Mouse (Mus musculus): ENCODE measurements around the gene Rpp14.

Rpp14 gene

DNA sequence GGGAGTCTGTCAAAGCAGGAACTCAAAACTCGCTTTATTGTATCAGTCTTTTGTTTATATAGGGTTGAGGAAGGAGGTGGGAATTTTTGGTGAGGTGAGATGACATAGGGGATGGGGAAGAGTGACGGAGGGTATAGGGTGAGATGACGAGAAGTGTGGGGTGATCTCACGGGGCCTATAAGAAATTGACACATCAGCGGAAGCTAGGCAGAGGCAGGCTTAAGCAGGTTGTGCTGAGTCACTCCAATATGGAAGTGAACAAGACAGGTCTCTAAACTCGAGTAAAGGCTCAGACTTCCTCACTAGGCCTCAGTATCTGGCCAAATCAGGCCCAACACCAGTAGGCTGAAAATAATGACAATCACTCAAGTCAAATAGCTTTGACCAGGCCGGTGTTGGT is 20.2 kb upstream of the Rpp14 start:
- no peak for DNase-seq (ENCODE audit: low read depth in 2 of 2, low spot score in 2 of 2)

GRCm38 (mm10) chr14:8062076-8062475 is 18.1 kb upstream of the Rpp14 start:
- no peak for DNase-seq (ENCODE audit: low read depth in 2 of 2, low spot score in 2 of 2)

GRCm38 (mm10) chr14:8062537-8063301 is 17.4 kb upstream of the Rpp14 start:
- DNase-seq (ENCODE audit: low read depth in 2 of 2, low spot score in 2 of 2): no peak

DNA sequence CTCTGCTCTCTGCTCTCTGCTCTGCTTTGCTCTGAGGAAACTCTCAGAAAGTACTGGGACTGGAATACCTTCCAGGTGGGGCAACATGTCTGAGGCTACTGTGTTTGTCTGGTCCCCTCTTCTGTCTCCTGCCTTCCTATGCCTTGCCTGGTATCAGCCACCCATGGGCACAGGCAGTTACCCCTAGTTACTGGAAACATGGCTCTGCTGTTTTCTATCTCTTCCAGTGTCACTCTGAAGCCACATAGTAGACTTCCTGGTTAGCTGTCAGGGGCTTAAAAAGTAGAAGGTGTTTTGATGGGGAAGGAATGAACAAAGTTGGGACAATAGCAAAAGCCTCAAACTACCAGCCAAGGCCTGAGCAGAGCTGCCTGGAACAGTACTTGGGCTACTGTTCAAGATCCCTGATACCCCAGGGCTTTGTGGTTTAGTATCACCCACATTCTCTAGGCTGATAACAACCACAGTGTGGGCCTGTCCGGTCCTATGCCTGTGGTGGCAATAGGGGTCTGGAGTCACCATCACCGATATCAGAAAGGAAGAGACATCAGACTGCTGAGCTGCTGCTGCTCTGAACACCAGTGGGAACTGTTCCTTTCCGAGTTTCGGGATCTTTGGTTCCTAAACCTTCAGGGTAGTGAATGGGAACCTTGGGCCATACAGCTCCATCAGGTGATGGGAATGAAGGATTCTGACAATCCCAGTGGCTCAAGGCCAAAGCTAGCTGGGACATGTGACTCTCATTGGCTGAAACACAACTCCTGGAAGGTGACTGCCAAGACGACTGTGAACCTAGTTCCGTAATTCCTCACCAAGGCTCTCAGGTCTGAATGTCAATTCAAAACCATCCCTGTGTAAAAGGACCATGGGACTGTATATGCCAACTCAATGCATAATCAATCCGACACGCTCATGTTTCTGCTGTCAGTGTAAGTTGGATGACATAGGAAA is 16.1 kb upstream of the Rpp14 start:
- DNase-seq (ENCODE audit: low read depth in 2 of 2, low spot score in 2 of 2): no peak

DNA sequence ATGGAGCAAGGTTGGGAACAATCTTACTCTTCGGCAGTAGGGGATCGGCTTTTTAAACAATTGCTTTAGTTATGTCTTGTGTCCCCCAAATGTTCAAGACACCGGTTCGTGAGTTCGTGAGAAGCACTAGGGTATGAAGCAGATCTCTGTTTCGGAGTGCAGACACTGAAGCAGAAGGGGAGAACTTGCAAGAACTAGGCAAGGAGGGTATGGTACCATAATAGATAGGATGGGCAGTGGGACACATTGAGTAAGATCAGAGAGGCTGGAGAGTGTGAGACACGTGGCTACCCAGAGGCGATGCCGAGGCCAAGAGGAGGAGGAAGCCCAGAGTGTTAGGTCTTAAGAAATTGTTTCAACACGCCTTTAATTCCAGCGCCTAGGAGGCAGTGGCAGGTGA is 551 bp downstream of the Rpp14 start:
- peak; percentile 8 to 21 for DNase-seq (ENCODE audit: low read depth in 2 of 2, low spot score in 2 of 2)

DNA sequence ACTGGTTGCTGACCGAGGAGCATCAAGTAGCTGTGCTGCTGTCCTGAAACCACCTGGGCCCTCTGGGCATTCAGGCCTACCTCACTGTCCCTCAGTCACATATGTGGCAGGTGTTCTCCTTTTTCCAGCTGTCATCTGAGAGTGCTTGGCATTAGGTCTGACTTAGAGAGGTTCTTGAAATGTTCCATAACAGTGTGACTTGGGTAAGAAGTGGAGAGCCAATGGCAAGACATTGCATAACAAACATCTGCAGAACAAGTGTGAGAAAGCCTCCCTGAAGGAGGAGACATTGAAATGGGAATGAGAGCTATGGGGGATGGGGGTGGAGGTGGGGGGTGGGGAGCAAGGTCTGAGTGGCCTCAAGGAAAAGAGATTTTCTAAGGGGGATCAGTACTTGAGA is 2.8 kb downstream of the Rpp14 start:
- no peak for DNase-seq (ENCODE audit: low read depth in 2 of 2, low spot score in 2 of 2)

DNA sequence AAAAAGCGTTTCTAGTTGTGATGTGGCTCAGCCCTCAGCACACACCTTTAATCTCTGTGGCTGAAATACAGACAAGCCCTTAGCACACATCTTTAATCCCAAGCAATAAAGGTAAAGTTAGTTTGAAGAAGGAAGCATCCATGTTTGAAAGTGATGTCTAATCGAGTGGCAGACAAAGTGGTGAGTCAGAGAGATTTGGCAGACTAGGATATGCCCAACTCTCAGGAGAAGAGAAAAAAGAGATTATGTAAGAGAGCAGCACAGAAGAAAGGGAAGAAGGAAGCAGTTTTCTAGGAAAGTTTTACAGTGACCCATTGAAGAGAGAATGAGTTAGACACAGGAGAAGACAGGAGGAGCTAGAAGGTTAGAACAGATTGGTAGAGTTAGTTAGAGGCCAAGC is 8.8 kb downstream of the Rpp14 start:
- no peak for DNase-seq (ENCODE audit: low read depth in 2 of 2, low spot score in 2 of 2)

- peak in 1 of 2 experiments; percentile 50 for DNase-seq (ENCODE audit: low read depth in 2 of 2, low spot score in 2 of 2)
Measured at GRCm38 (mm10) chr14:8092573-8092972, 12.4 kb downstream of the Rpp14 start.

GRCm38 (mm10) chr14:8093427-8093826 is 13.3 kb downstream of the Rpp14 start:
- no peak for DNase-seq (ENCODE audit: low read depth in 2 of 2, low spot score in 2 of 2)

GRCm38 (mm10) chr14:8094931-8095561 is 14.9 kb downstream of the Rpp14 start:
- no peak for DNase-seq (ENCODE audit: low read depth in 2 of 2, low spot score in 2 of 2)

GRCm38 (mm10) chr14:8095562-8095950 is 15.4 kb downstream of the Rpp14 start:
- no peak for DNase-seq (ENCODE audit: low read depth in 2 of 2, low spot score in 2 of 2)

DNA sequence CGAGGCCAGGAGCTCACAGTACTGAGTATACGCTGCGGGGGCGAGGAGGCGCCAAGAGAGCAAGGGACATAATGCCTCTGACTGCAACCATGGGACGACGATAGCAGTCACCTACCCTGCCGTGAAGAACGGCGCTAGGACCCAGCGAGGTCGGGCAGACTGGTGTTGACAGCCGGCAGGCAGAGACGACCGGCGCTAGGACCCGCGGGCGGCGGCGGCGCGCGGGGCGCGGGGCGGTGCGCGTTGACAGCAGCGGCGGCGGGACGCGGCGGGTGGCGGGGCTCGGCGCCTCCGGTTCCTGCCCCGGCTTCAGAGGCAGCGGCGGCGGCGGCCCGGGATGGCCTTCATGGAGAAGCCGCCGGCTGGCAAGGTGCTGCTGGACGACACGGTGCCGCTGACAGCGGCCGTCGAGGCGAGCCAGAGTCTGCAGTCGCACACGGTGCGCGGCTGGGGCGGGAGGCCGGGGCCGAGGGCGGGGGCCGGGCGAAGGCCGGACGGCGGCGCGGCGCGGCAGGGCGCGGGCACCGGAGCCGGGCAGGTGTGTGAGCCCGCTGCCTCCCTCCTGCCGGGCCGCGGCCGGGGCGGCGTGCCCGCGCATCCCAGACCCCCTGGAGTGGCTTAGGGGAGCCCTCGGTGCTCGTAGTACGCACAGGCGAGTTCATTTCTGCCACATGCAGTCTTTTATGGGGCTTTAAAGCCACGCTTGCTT is 18.0 kb downstream of the Rpp14 start, which contains the start of gene Pxk:
TSS of gene Pxk (plus strand) at position 234 of the 709 bp plus-strand sequence.
- DNase-seq (ENCODE audit: low read depth in 2 of 2, low spot score in 2 of 2): peak; percentile 87 to 89

DNA sequence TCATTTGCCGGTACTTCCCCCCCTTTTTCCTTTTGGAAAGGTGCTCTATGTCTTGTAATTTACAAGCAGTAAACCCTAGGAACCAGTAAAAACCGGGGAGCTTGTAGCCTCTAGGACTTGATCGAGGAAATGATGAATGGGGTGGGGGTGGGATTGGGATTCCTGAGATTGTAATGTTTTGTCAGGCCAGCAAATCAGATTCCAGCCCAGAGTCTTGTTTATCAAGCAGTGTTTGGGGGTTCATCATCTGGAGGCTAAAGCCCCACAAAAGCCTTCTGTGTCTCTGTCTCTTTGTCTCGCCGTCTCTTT is 18.5 kb downstream of the Rpp14 start:
- DNase-seq (ENCODE audit: low read depth in 2 of 2, low spot score in 2 of 2): no peak

DNA sequence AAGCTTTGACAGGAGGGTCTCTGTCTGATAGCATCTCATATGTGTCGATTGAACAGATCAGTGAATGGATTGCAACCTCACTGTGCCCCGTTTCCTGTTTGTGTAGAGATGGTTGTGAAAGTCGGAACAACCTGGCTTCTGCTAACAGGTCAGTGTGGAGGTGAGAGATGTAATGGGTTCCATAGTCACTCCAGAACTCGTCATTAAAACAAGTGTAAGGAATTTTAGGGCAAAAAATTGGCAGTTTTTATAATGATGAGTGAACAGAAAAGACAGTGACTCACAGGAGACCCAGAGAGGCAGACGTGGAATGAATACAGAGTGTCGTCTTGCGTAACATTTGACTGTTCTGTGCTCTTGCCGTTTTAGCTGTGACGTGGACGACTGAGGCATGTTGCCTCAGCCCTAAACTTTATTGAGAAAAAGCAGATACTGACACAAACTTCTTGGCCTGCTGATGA is 19.4 kb downstream of the Rpp14 start:
- peak; percentile 34 to 40 for DNase-seq (ENCODE audit: low read depth in 2 of 2, low spot score in 2 of 2)

- no peak for DNase-seq (ENCODE audit: low read depth in 2 of 2, low spot score in 2 of 2)
Measured at GRCm38 (mm10) chr14:8101886-8102285, 21.7 kb downstream of the Rpp14 start.

GRCm38 (mm10) chr14:8102676-8103075 is 22.5 kb downstream of the Rpp14 start:
- no peak for DNase-seq (ENCODE audit: low read depth in 2 of 2, low spot score in 2 of 2)

- no peak for DNase-seq (ENCODE audit: low read depth in 2 of 2, low spot score in 2 of 2)
Measured at GRCm38 (mm10) chr14:8108047-8108446, 27.9 kb downstream of the Rpp14 start.

DNA sequence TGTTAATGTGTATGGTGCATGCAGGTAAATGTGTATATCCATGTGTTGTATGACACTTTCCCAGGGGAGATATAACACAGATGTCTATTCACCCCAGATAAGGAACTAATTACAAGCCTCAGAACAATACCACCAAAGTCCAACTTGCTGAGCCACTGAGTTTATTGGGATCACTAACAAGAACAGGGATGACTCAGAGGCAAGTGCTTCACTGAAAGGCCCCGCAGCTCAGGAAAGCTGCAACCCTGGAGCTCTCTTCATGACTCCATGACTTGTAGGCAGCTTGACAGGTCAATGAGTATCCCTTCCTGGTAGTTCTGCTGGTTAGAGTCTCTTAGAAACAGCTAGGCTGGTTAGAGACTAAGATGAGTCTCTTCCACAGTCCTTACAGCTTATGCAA is 28.8 kb downstream of the Rpp14 start:
- no peak for DNase-seq (ENCODE audit: low read depth in 2 of 2, low spot score in 2 of 2)

DNA sequence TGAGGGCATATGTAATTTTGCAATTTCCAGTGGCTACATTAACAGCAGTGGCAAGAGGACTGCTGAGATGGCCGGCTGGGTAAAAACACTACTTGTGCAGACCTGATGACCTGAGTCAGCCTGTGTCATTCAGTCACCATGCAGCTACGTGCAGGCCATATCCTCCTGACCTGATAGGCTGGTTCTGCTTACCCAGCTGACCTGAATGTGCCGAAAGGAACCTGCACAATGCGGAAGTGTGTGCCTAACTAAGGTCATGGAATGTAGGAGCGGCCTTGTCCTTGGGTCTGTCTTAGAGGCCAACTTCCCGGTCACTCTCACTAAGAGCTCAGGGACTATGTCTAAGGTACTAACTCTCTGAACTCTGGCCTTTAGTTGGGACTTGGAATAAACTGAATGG is 31.4 kb downstream of the Rpp14 start:
- DNase-seq (ENCODE audit: low read depth in 2 of 2, low spot score in 2 of 2): no peak

GRCm38 (mm10) chr14:8112036-8112435 is 31.9 kb downstream of the Rpp14 start:
- no peak for DNase-seq (ENCODE audit: low read depth in 2 of 2, low spot score in 2 of 2)

- no peak for DNase-seq (ENCODE audit: low read depth in 2 of 2, low spot score in 2 of 2)
Measured at GRCm38 (mm10) chr14:8113616-8114015, 33.4 kb downstream of the Rpp14 start.
